Mouse (Mus musculus) layer of hippocampus, adult 11-12 months (tissue): ENCODE measurements around the gene Tmem232.
"Not testable (repeated sequence)": the region's sequence is repeated elsewhere in the genome, so short reads cannot be mapped to it uniquely, and the experiment has no call there.

ENCODE experiments used
- DNase-seq: peaks from one replicate; pipeline ENCODE4 v3.0.0; 2022; ENCODE audit warnings: low spot score

The Tmem232 gene

GRCm38 (mm10) chr17:65221687-65222086 lies 318.9 kb downstream of the Tmem232 start:
- not testable (repeated sequence) for DNase-seq
